Mouse (Mus musculus) brown adipose tissue, adult 24 weeks (tissue): ENCODE measurements around the gene Mup17. TPM values are rescaled to one million over a fixed set of nuclear protein-coding genes. Genes with fewer than 3 reads are reported as not detected.
"Not testable (repeated sequence)": the region's sequence is repeated elsewhere in the genome, so short reads cannot be mapped to it uniquely, and the experiment has no call there.

Experiments
- H3K27ac ChIP-seq: fragments of 200-500 bp; replicated peaks from 2 replicates; pipeline ENCODE4 v1.5.1; 2012; ENCODE audit warnings: low read depth, mild to moderate bottlenecking, low read length
- H3K4me1 ChIP-seq: fragments of 200-500 bp; 2 replicates; pipeline ENCODE4 v1.6.1; 2012; ENCODE audit warnings: low read length, mixed read lengths; ENCODE audit not compliant: control insufficient read depth, insufficient read depth, insufficient read length
- H3K4me3 ChIP-seq: fragments of 200-500 bp; 2 replicates; pipeline ENCODE4 v1.5.1; 2012; ENCODE audit warnings: low read depth, mild to moderate bottlenecking, low read length, moderate library complexity; ENCODE audit not compliant: insufficient read depth
- polyA plus RNA-seq: library from polyadenylated mRNA; stranded (reverse); fragments of >200 nt; gene quantifications from 2 replicates; pipeline ENCODE4 v1.2.4, GENCODE M21; 2012; ENCODE audit not compliant: missing spikeins, insufficient read depth, insufficient read length

Gene Mup17
- not detected in 2 replicates for polyA plus RNA-seq

DNA sequence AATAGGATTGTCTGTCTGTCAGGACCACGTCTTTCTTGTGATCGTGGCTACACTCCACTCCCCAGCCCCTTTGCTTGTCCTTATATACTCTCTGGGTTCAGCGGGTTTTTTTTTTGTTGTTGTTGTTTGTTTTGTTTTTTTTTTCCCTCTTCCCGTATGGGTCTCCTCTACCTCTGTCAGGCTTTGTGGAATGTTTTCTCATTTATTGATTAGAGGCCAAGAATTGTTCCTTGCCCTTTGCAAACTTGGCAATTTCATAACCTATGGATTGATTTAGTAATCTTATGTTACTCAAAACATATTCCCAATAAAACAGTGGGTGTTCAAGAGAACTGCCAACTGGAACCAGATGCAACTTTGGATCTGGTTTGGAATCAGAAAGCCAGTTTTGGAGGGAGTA is at the start of gene Mup17:
Gene Mup17 (minus strand): TSS at position 101 of the 400 bp plus-strand sequence.
- not testable (repeated sequence) for H3K4me3 ChIP-seq, H3K27ac ChIP-seq, H3K4me1 ChIP-seq

DNA sequence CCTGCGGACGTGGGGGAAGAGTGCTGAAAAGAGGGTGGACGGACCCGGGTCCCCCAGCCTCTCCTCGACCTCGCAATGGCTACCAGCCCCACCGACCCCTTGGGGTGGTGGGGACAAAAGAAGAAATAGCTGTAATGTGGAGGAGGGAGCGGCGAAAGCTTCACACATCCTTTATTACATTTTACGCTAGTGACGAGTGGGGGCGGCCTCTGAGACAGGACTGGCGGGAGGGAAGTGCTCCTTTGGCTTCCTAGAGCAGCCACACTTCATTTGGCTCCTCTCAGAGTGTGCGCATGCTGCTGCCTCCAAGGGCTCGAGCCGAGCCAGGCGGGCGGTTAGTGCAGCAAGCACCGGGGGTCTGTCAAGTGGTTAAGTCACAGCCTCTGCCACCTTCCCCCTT is 24.1 kb downstream of the Mup17 start:
- not testable (repeated sequence) for H3K27ac ChIP-seq, H3K4me3 ChIP-seq, H3K4me1 ChIP-seq

DNA sequence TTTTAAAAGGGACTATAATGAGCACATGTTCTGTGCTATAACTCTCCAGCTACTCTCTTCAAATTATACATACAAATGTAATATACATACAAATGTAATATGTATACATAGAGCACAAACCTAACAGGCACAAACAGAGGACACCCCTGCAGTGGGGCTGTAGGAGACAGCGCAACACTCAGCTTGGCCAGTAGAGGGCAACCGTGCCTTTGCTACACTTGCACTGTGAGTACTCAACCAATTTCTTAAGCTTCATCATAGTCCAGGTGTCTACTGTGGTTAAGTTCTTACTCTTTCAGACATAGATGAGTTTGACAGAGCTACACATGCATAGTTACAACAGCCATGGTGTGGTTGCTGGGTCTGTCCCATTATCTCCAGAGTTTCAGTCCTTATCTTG is 39.8 kb downstream of the Mup17 start:
- not testable (repeated sequence) for H3K27ac ChIP-seq, H3K4me3 ChIP-seq, H3K4me1 ChIP-seq

Other genes starting within 250 kb of the Mup17 start
- not detected in 2 replicates for gene Mup15, start 156.1 kb downstream of the Mup17 start, polyA plus RNA-seq
- gene Mup16, start 76.3 kb downstream of the Mup17 start, polyA plus RNA-seq = not detected in 2 replicates
- 1.5 TPM in 1 of 2 replicates, not detected in the other for gene Mup18, start 78.3 kb upstream of the Mup17 start, polyA plus RNA-seq
- 5.8 TPM in 1 of 2 replicates, not detected in the other for gene Mup19, start 186.4 kb upstream of the Mup17 start, polyA plus RNA-seq
- gene Mup5, start 239.4 kb upstream of the Mup17 start, polyA plus RNA-seq = not detected in 2 replicates